Mouse (Mus musculus) MEL (cell line): Measurements from ENCODE around the gene Il1rapl2. TPM values are rescaled to one million over a fixed set of nuclear protein-coding genes. Genes with fewer than 3 reads are reported as not detected.

ENCODE experiments used
- DNase-seq: peaks from one replicate; pipeline ENCODE4 v3.0.0; 2011; ENCODE audit warnings: low read depth, low spot score
- H3K27ac ChIP-seq: 2 replicates; pipeline ENCODE4 v1.5.1; 2012; ENCODE audit warnings: low read depth, mild to moderate bottlenecking, control low read depth, low read length, moderate library complexity; ENCODE audit not compliant: control insufficient read depth
- H3K27me3 ChIP-seq, 2 experiments: fragments of 150-350 bp in 1 of 2; sonication (generic) in 1 of 2; 2 replicates each; pipeline ENCODE4 v1.6.1; 2012; ENCODE audit warnings: low read length in 2 of 2, mild to moderate bottlenecking in 2 of 2, improper control_type of control experiment in 1 of 2, moderate library complexity in 1 of 2; ENCODE audit not compliant: insufficient read depth in 2 of 2, control insufficient read depth in 1 of 2
- H3K36me3 ChIP-seq, 2 experiments: 2 replicates each; pipeline ENCODE4 v1.6.1; 2012 to 2014; ENCODE audit warnings: low read length in 2 of 2, improper control_type of control experiment in 1 of 2, inconsistent platforms in 1 of 2, mild to moderate bottlenecking in 1 of 2; ENCODE audit not compliant: insufficient read depth in 2 of 2, control insufficient read depth in 1 of 2
- H3K4me1 ChIP-seq, 2 experiments: fragments of 150-350 bp in 1 of 2; sonication (generic) in 1 of 2; 2 replicates each; pipeline ENCODE4 v1.6.1; 2012; ENCODE audit warnings: low read length in 2 of 2, improper control_type of control experiment in 1 of 2, mild to moderate bottlenecking in 1 of 2; ENCODE audit not compliant: insufficient read depth in 2 of 2, control insufficient read depth in 1 of 2
- H3K4me3 ChIP-seq, 2 experiments: fragments of 150-350 bp in 1 of 2; sonication (generic) in 1 of 2; 2 replicates each; pipeline ENCODE4 v1.5.1; 2012; ENCODE audit warnings: low read depth in 2 of 2, low read length in 2 of 2, mild to moderate bottlenecking in 2 of 2, moderate library complexity in 2 of 2, control low read depth in 1 of 2, improper control_type of control experiment in 1 of 2; ENCODE audit not compliant: control insufficient read depth in 1 of 2, insufficient read depth in 1 of 2
- H3K79me2 ChIP-seq: 2 replicates; pipeline ENCODE4 v1.6.1; 2012; ENCODE audit warnings: mild to moderate bottlenecking, low read length, moderate library complexity; ENCODE audit not compliant: control insufficient read depth, poor library complexity, insufficient read depth
- H3K9ac ChIP-seq: 2 replicates; pipeline ENCODE4 v1.6.1; 2012; ENCODE audit warnings: low read depth, mild to moderate bottlenecking, control low read depth, low read length, moderate library complexity; ENCODE audit not compliant: control insufficient read depth, poor library complexity, severe bottlenecking
- H3K9me3 ChIP-seq: fragments of 150-350 bp; sonication (generic); replicated peaks from 2 replicates; pipeline ENCODE4 v1.6.1; 2012; ENCODE audit warnings: mild to moderate bottlenecking, low read length, improper control_type of control experiment, moderate library complexity; ENCODE audit not compliant: insufficient read depth
- BHLHE40 ChIP-seq: IDR thresholded peaks from 2 replicates; pipeline ENCODE4 v1.6.1; 2012; ENCODE audit warnings: low read depth, mild to moderate bottlenecking, inconsistent platforms, low read length, improper control_type of control experiment, borderline replicate concordance
- CHD1 ChIP-seq: IDR thresholded peaks from 2 replicates; pipeline ENCODE4 v1.6.1; 2012; ENCODE audit warnings: low read depth, mild to moderate bottlenecking, inconsistent platforms, low read length, improper control_type of control experiment
- CHD2 ChIP-seq: IDR thresholded peaks from 2 replicates; pipeline ENCODE4 v1.6.1; 2011; ENCODE audit warnings: low read length, improper control_type of control experiment
- E2F4 ChIP-seq: IDR thresholded peaks from 2 replicates; pipeline ENCODE4 v1.6.1; 2011; ENCODE audit warnings: low read depth, low read length, improper control_type of control experiment, borderline replicate concordance
- ELF1 ChIP-seq: IDR thresholded peaks from 2 replicates; pipeline ENCODE4 v1.6.1; 2014; ENCODE audit warnings: low read depth, mild to moderate bottlenecking, inconsistent platforms, low read length, improper control_type of control experiment, moderate library complexity
- EP300 ChIP-seq, 2 experiments: IDR thresholded peaks; 2 replicates each; pipeline ENCODE4 v1.6.1; 2011; ENCODE audit warnings: improper control_type of control experiment in 2 of 2, low read length in 2 of 2, low read depth in 1 of 2, mild to moderate bottlenecking in 1 of 2
- GABPA ChIP-seq: IDR thresholded peaks from 2 replicates; pipeline ENCODE4 v1.6.1; 2012; ENCODE audit warnings: low read depth, mild to moderate bottlenecking, inconsistent platforms, low read length, improper control_type of control experiment, moderate library complexity
- GATA1 ChIP-seq: IDR thresholded peaks from 2 replicates; pipeline ENCODE4 v1.6.1; 2011; ENCODE audit warnings: low read depth, low read length, improper control_type of control experiment
- HCFC1 ChIP-seq: IDR thresholded peaks from 2 replicates; pipeline ENCODE4 v1.6.1; 2012; ENCODE audit warnings: low read depth, mild to moderate bottlenecking, inconsistent platforms, low read length, improper control_type of control experiment, moderate library complexity
- JUND ChIP-seq: IDR thresholded peaks from 2 replicates; pipeline ENCODE4 v1.6.1; 2011; ENCODE audit warnings: low read depth, mild to moderate bottlenecking, improper control_type of control experiment, low read length
- KAT2A ChIP-seq: conservative IDR thresholded peaks from 2 replicates; pipeline ENCODE4 v1.6.1; 2012; ENCODE audit warnings: low read depth, low read length, improper control_type of control experiment, inconsistent platforms
- MAX ChIP-seq: IDR thresholded peaks from 2 replicates; pipeline ENCODE4 v1.6.1; 2011; ENCODE audit warnings: low read length, improper control_type of control experiment
- MAZ ChIP-seq: IDR thresholded peaks from 2 replicates; pipeline ENCODE4 v1.6.1; 2012; ENCODE audit warnings: low read depth, mild to moderate bottlenecking, inconsistent platforms, low read length, improper control_type of control experiment
- MYC ChIP-seq: IDR thresholded peaks from 2 replicates; pipeline ENCODE4 v1.6.1; 2011; ENCODE audit warnings: low read depth, mild to moderate bottlenecking, low read length, improper control_type of control experiment, moderate library complexity
- NELFE ChIP-seq: IDR thresholded peaks from 2 replicates; pipeline ENCODE4 v1.6.1; 2011; ENCODE audit warnings: low read depth, low read length, improper control_type of control experiment
- NRF1 ChIP-seq: IDR thresholded peaks from 2 replicates; pipeline ENCODE4 v1.6.1; 2014; ENCODE audit warnings: low read depth, mild to moderate bottlenecking, inconsistent platforms, low read length, improper control_type of control experiment, moderate library complexity; ENCODE audit not compliant: poor library complexity, insufficient read depth, severe bottlenecking
- POLR2AphosphoS5 ChIP-seq: IDR thresholded peaks from 2 replicates; pipeline ENCODE4 v1.6.1; 2012; ENCODE audit warnings: low read depth, borderline replicate concordance, mild to moderate bottlenecking, inconsistent platforms, low read length, moderate library complexity, mixed read lengths
- RAD21 ChIP-seq: IDR thresholded peaks from 2 replicates; pipeline ENCODE4 v1.6.1; 2011; ENCODE audit warnings: mild to moderate bottlenecking, low read depth, low read length, improper control_type of control experiment
- SIN3A ChIP-seq: IDR thresholded peaks from 2 replicates; pipeline ENCODE4 v1.6.1; 2012; ENCODE audit warnings: low read length, improper control_type of control experiment, inconsistent platforms
- SMC3 ChIP-seq: IDR thresholded peaks from 2 replicates; pipeline ENCODE4 v1.6.1; 2011; ENCODE audit warnings: low read depth, low read length, improper control_type of control experiment
- TAL1 ChIP-seq: IDR thresholded peaks from 2 replicates; pipeline ENCODE4 v1.6.1; 2012; ENCODE audit warnings: mild to moderate bottlenecking, inconsistent platforms, low read length, moderate library complexity, mixed read lengths
- TBP ChIP-seq: IDR thresholded peaks from 2 replicates; pipeline ENCODE4 v1.8.0; 2011; ENCODE audit warnings: low read depth, low read length, improper control_type of control experiment
- UBTF ChIP-seq: IDR thresholded peaks from 2 replicates; pipeline ENCODE4 v1.6.1; 2012; ENCODE audit warnings: low read depth, mild to moderate bottlenecking, inconsistent platforms, low read length, improper control_type of control experiment, moderate library complexity, borderline replicate concordance; ENCODE audit not compliant: insufficient read depth
- USF1 ChIP-seq: IDR thresholded peaks from 2 replicates; pipeline ENCODE4 v1.6.1; 2014; ENCODE audit warnings: low read depth, mild to moderate bottlenecking, inconsistent platforms, low read length, improper control_type of control experiment, moderate library complexity
- USF2 ChIP-seq, 2 experiments: IDR thresholded peaks; 2 replicates each; pipeline ENCODE4 v1.6.1; 2011 to 2012; ENCODE audit warnings: improper control_type of control experiment in 2 of 2, low read length in 2 of 2, borderline replicate concordance in 1 of 2, inconsistent platforms in 1 of 2, low read depth in 1 of 2, mild to moderate bottlenecking in 1 of 2; ENCODE audit not compliant: insufficient read depth in 1 of 2
- ZC3H11A ChIP-seq: IDR thresholded peaks from 2 replicates; pipeline ENCODE4 v1.6.1; 2012; ENCODE audit warnings: low read depth, mild to moderate bottlenecking, inconsistent platforms, low read length, improper control_type of control experiment
- ZNF384 ChIP-seq: IDR thresholded peaks from 2 replicates; pipeline ENCODE4 v1.6.1; 2012; ENCODE audit warnings: low read depth, mild to moderate bottlenecking, inconsistent platforms, low read length, improper control_type of control experiment
- polyA plus RNA-seq, 2 experiments: library from polyadenylated mRNA; stranded (reverse) in 1 of 2; unstranded in 1 of 2; fragments of >175 nt in 1 of 2; fragments of >200 nt in 1 of 2; gene quantifications; 2 replicates each; pipeline versions ENCODE4 v1.2.1 to v1.2.4; 2012; ENCODE audit warnings: low replicate concordance in 2 of 2, low read depth in 1 of 2; ENCODE audit not compliant: insufficient read length in 2 of 2, insufficient read depth in 1 of 2, missing spikeins in 1 of 2
- total RNA-seq: library from RNA; depleted of rRNA; stranded (reverse); fragments of 300-350 nt; gene quantifications from 2 replicates; pipeline ENCODE4 v1.2.3, GENCODE M21; 2012

Gene Il1rapl2
- total and polyA plus RNA-seq, 3 experiments: not detected

DNA sequence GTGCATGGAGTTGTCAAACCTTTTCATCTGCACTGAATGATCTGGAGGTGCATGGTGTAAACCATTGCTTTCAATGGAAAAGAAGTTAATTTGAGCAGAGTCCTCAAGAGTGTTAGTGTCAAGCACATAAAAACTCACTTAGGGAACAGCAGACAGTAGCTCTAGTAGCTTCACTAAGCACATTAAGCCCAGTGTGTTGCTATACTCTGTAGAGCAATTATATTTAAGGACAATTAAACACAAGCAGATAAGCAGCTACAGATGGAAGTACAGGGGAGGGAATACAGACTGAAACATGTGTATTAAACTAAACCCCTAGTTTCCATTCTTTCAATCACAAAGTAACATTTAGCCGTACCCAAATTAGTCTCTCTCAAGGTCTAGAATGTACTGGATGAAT is 930.1 kb downstream of the Il1rapl2 start:
- H3K4me3 ChIP-seq: no peak overlapping the region
- TF ChIP-seq JUND (no peak), NELFE (no peak), KAT2A (no peak), UBTF (no peak)
- TF ChIP-seq, all 39 proteins: peak for 0
- DNase-seq: no peak
- Histone ChIP-seq H3K27ac (no peak overlapping the region), H3K79me2 (no peaks in the 10 kb centered on the region), H3K9ac (no peak overlapping the region), H3K36me3 (no peaks in the 10 kb centered on the region), H3K4me1 (no peaks in the 10 kb centered on the region), H3K9me3 (no peaks in the 10 kb centered on the region), H3K27me3 (no peaks in the 10 kb centered on the region)

DNA sequence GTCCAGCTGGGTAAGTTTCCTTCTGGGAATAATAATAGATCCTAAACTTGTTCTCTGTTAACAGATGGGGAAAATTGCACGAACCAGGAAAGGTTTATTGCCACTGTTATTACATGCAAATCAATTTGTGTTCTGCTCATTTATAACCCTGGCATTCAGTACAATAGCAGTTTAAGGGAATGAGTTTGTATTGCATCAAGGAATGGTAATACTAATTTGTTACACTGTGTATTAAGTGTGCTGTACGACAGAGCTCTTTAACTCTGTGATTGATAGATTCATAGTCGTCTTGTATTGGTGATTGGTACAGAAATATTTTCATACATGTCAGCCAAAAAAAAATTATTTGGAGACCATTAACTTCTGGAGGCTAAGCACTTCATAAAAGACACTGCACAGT is 934.6 kb downstream of the Il1rapl2 start:
- Histone ChIP-seq H3K9ac (no peak overlapping the region), H3K9me3 (no peaks in the 10 kb centered on the region), H3K27me3 (no peaks in the 10 kb centered on the region), H3K79me2 (no peaks in the 10 kb centered on the region), H3K4me1 (no peaks in the 10 kb centered on the region), H3K36me3 (no peaks in the 10 kb centered on the region), H3K4me3 (no peak overlapping the region), H3K27ac (no peak overlapping the region)
- no peak for DNase-seq
- TF ChIP-seq NELFE: no peak
- no peak for TF ChIP-seq GATA1
- no peak for TF ChIP-seq TAL1
- TF ChIP-seq USF2 (IDR thresholded peaks at IDR 0.05; ENCODE audit: borderline replicate concordance in 1 of 2, insufficient read depth in 1 of 2, low read depth in 1 of 2, low read length in 2 of 2): no peak
- no peak for TF ChIP-seq MAZ
- no peak for TF ChIP-seq GABPA
- no peak for TF ChIP-seq BHLHE40
- no peak for TF ChIP-seq CHD2
- no peak for TF ChIP-seq MAX

DNA sequence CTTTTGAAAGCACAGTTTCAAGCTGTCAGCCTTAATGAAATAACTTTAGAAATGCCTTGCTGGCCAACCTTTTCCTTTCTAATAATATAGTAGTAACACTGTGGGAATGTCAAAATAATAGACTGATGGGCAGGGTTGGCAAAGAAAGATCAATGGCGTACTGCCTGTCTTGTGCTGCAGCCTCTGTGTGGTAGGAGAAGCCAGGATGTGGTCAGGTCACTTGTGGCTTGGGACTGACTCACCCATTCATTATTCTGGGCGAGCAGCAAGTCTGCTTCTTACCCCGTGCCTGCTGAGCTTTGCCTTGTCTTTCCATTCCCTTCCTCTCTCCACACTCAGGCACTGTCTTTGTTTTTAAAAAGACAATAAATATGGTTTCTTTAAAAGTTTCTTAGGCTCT is 1049.7 kb downstream of the Il1rapl2 start:
- no peaks in the 10 kb centered on the region for H3K79me2 ChIP-seq
- no peaks in the 10 kb centered on the region for H3K4me1 ChIP-seq
- DNase-seq: no peak
- H3K27me3 ChIP-seq: no peaks in the 10 kb centered on the region
- no peaks in the 10 kb centered on the region for H3K9me3 ChIP-seq
- H3K4me3 ChIP-seq: no peak overlapping the region
- H3K27ac ChIP-seq: no peak overlapping the region
- no peaks in the 10 kb centered on the region for H3K36me3 ChIP-seq
- H3K9ac ChIP-seq: no peak overlapping the region
- TF ChIP-seq NELFE (no peak), KAT2A (no peak), SIN3A (no peak), ELF1 (no peak), NRF1 (no peak), USF1 (no peak), HCFC1 (no peak), TAL1 (no peak), CHD2 (no peak), RAD21 (no peak), POLR2AphosphoS5 (no peak), CHD1 (no peak), EP300 (IDR thresholded peaks at IDR 0.05; ENCODE audit: low read depth in 1 of 2, low read length in 2 of 2) (no peak), MYC (no peak), ZNF384 (no peak), E2F4 (no peak), ZC3H11A (no peak), TBP (no peak), MAZ (no peak), SMC3 (no peak)
